Mouse (Mus musculus) myocyte (in vitro differentiated cells): Measurements from ENCODE around the gene Baz2b. TPM values are rescaled to one million over a fixed set of nuclear protein-coding genes. Genes with fewer than 3 reads are reported as not detected.
A peak's percentile ranks its signal among the peaks of the same experiment; 100 is the strongest.

ENCODE experiments used
- H3K27me3 ChIP-seq: one replicate; pipeline ENCODE4 v1.6.1; 2011; ENCODE audit not compliant: control insufficient read depth, insufficient read depth, insufficient read length
- H3K36me3 ChIP-seq: one replicate; pipeline ENCODE4 v1.6.1; 2011; ENCODE audit not compliant: control insufficient read depth, insufficient read depth
- H3K4me2 ChIP-seq: one replicate; pipeline ENCODE4 v1.6.1; 2011; ENCODE audit warnings: low read depth, control low read depth
- H3K4me3 ChIP-seq: one replicate; pipeline ENCODE4 v1.5.1; 2011; ENCODE audit warnings: mild to moderate bottlenecking, control low read depth, moderate library complexity
- H3K79me2 ChIP-seq: one replicate; pipeline ENCODE4 v1.6.1; 2011; ENCODE audit not compliant: control insufficient read depth, insufficient read depth
- H3ac ChIP-seq: one replicate; pipeline ENCODE4 v1.6.1; 2011; ENCODE audit not compliant: control insufficient read depth, insufficient read length
- CEBPB ChIP-seq: IDR thresholded peaks from 2 replicates; pipeline ENCODE4 v1.6.1; 2011; ENCODE audit warnings: mild to moderate bottlenecking, moderate library complexity; ENCODE audit not compliant: poor library complexity, insufficient read depth, severe bottlenecking
- E2F4 ChIP-seq: IDR thresholded peaks from one replicate; pipeline ENCODE4 v1.6.1; 2011; ENCODE audit warnings: mild to moderate bottlenecking, control low read depth, moderate library complexity; ENCODE audit not compliant: insufficient read depth
- MAX ChIP-seq: IDR thresholded peaks from one replicate; pipeline ENCODE4 v1.6.1; 2011; ENCODE audit warnings: low read depth, mild to moderate bottlenecking, control low read depth
- MYOD1 ChIP-seq, 3 experiments: IDR thresholded peaks; one replicate each; pipeline ENCODE4 v1.6.1; 2011; ENCODE audit warnings: control low read depth in 2 of 3, low read depth in 2 of 3, mild to moderate bottlenecking in 2 of 3, moderate library complexity in 1 of 3; ENCODE audit not compliant: insufficient read length in 2 of 3, control insufficient read depth in 1 of 3
- MYOG ChIP-seq, 3 experiments: IDR thresholded peaks; one replicate each; pipeline ENCODE4 v1.6.1; 2011; ENCODE audit warnings: control low read depth in 2 of 3, low read depth in 2 of 3, mild to moderate bottlenecking in 2 of 3; ENCODE audit not compliant: insufficient read length in 2 of 3, control insufficient read depth in 1 of 3, insufficient read depth in 1 of 3
- POLR2A ChIP-seq: IDR thresholded peaks from one replicate; pipeline ENCODE4 v1.6.1; 2011; ENCODE audit warnings: low read depth, mild to moderate bottlenecking, control low read depth, moderate library complexity; ENCODE audit not compliant: insufficient read length
- POLR2AphosphoS2 ChIP-seq: IDR thresholded peaks from one replicate; pipeline ENCODE4 v1.6.1; 2011; ENCODE audit warnings: low read depth, control low read depth; ENCODE audit not compliant: insufficient read length
- REST ChIP-seq: IDR thresholded peaks from one replicate; pipeline ENCODE4 v1.6.1; 2011; ENCODE audit warnings: mild to moderate bottlenecking, control low read depth, moderate library complexity; ENCODE audit not compliant: insufficient read depth, insufficient read length
- SRF ChIP-seq: IDR thresholded peaks from one replicate; pipeline ENCODE4 v1.6.1; 2011; ENCODE audit warnings: low read depth; ENCODE audit not compliant: control insufficient read depth, insufficient read length
- TCF12 ChIP-seq: IDR thresholded peaks from one replicate; pipeline ENCODE4 v1.6.1; 2011; ENCODE audit warnings: mild to moderate bottlenecking, control low read depth; ENCODE audit not compliant: poor library complexity, insufficient read depth, severe bottlenecking
- TCF3 ChIP-seq: IDR thresholded peaks from one replicate; pipeline ENCODE4 v1.6.1; 2011; ENCODE audit warnings: low read depth, control low read depth; ENCODE audit not compliant: insufficient read length
- USF1 ChIP-seq: IDR thresholded peaks from one replicate; pipeline ENCODE4 v1.6.1; 2011; ENCODE audit warnings: low read depth, mild to moderate bottlenecking, control low read depth, moderate library complexity
- polyA plus RNA-seq: library from polyadenylated mRNA; unstranded; fragments of >200 nt; fragmentation: generic; extraction: Trizol; gene quantifications from one replicate; pipeline ENCODE4 v1.2.1, GENCODE M21; 2012; ENCODE audit warnings: missing spikeins

The Baz2b gene
- polyA plus RNA-seq, 1 experiment: 11.8 TPM

GRCm38 (mm10) chr2:60173190-60173589 lies 36.4 kb downstream of the Baz2b start:
- no peaks in the 10 kb centered on the region for H3K36me3 ChIP-seq

GRCm38 (mm10) chr2:60172531-60172914 lies 37.1 kb downstream of the Baz2b start:
- no peak overlapping the region for H3ac ChIP-seq
- TF ChIP-seq TCF12 (no peak), POLR2A (no peak), REST (no peak), E2F4 (no peak), USF1 (no peak)
- no peaks in the 10 kb centered on the region for H3K27me3 ChIP-seq
- H3K4me3 ChIP-seq: no peak overlapping the region
- H3K79me2 ChIP-seq: no peaks in the 10 kb centered on the region
- H3K4me2 ChIP-seq: no peak overlapping the region
- H3K36me3 ChIP-seq: no peaks in the 10 kb centered on the region

More at GRCm38 (mm10) chr2:60173190-60173589, 36.4 kb downstream of the Baz2b start:
- no peak overlapping the region for H3ac ChIP-seq
- no peak overlapping the region for H3K4me3 ChIP-seq
- H3K79me2 ChIP-seq: no peaks in the 10 kb centered on the region
- no peak overlapping the region for H3K4me2 ChIP-seq
- TF ChIP-seq E2F4: no peak
- no peak for TF ChIP-seq SRF
- no peak for TF ChIP-seq CEBPB
- TF ChIP-seq POLR2A: no peak
- no peak for TF ChIP-seq TCF3
- TF ChIP-seq POLR2AphosphoS2: no peak
- no peak for TF ChIP-seq MYOG (IDR thresholded peaks at IDR 0.05; ENCODE audit: control insufficient read depth in 1 of 3, insufficient read depth in 1 of 3, insufficient read length in 2 of 3, low read depth in 2 of 3)
- H3K27me3 ChIP-seq: no peaks in the 10 kb centered on the region

GRCm38 (mm10) chr2:60171786-60172530 lies 37.7 kb downstream of the Baz2b start:
- TF ChIP-seq TCF3 (no peak), MYOG (IDR thresholded peaks at IDR 0.05; ENCODE audit: control insufficient read depth in 1 of 3, insufficient read depth in 1 of 3, insufficient read length in 2 of 3, low read depth in 2 of 3) (no peak), MYOD1 (IDR thresholded peaks at IDR 0.05; ENCODE audit: control insufficient read depth in 1 of 3, insufficient read length in 2 of 3, low read depth in 2 of 3) (no peak), POLR2AphosphoS2 (no peak), CEBPB (no peak), MAX (no peak), USF1 (no peak), SRF (peak; percentile 23)
- no peaks in the 10 kb centered on the region for H3K27me3 ChIP-seq
- H3K79me2 ChIP-seq: no peaks in the 10 kb centered on the region
- H3ac ChIP-seq: no peak overlapping the region
- no peaks in the 10 kb centered on the region for H3K36me3 ChIP-seq
- H3K4me3 ChIP-seq: no peak overlapping the region
- no peak overlapping the region for H3K4me2 ChIP-seq

GRCm38 (mm10) chr2:60166878-60167277 lies 42.8 kb downstream of the Baz2b start:
- no peaks in the 10 kb centered on the region for H3K27me3 ChIP-seq
- no peaks in the 10 kb centered on the region for H3K79me2 ChIP-seq
- no peak overlapping the region for H3K4me2 ChIP-seq
- TF ChIP-seq REST (no peak), SRF (no peak), E2F4 (no peak), MYOG (IDR thresholded peaks at IDR 0.05; ENCODE audit: control insufficient read depth in 1 of 3, insufficient read depth in 1 of 3, insufficient read length in 2 of 3, low read depth in 2 of 3) (no peak), POLR2AphosphoS2 (no peak), CEBPB (no peak), MAX (no peak), TCF3 (no peak), USF1 (no peak), TCF12 (no peak), POLR2A (no peak)
- no peak overlapping the region for H3ac ChIP-seq
- no peaks in the 10 kb centered on the region for H3K36me3 ChIP-seq
- H3K4me3 ChIP-seq: no peak overlapping the region

GRCm38 (mm10) chr2:60165679-60166078 lies 44.0 kb downstream of the Baz2b start:
- H3K4me3 ChIP-seq: no peak overlapping the region
- no peaks in the 10 kb centered on the region for H3K27me3 ChIP-seq
- no peaks in the 10 kb centered on the region for H3K36me3 ChIP-seq
- TF ChIP-seq REST: no peak
- no peak for TF ChIP-seq E2F4
- TF ChIP-seq TCF3: no peak
- TF ChIP-seq SRF: no peak
- no peak for TF ChIP-seq MYOD1 (IDR thresholded peaks at IDR 0.05; ENCODE audit: control insufficient read depth in 1 of 3, insufficient read length in 2 of 3, low read depth in 2 of 3)
- no peak for TF ChIP-seq MAX
- no peak for TF ChIP-seq USF1
- TF ChIP-seq POLR2AphosphoS2: no peak
- no peak for TF ChIP-seq TCF12
- no peak for TF ChIP-seq CEBPB
- no peak for TF ChIP-seq POLR2A
- TF ChIP-seq MYOG (IDR thresholded peaks at IDR 0.05; ENCODE audit: control insufficient read depth in 1 of 3, insufficient read depth in 1 of 3, insufficient read length in 2 of 3, low read depth in 2 of 3): no peak
- no peaks in the 10 kb centered on the region for H3K79me2 ChIP-seq
- no peak overlapping the region for H3ac ChIP-seq
- no peak overlapping the region for H3K4me2 ChIP-seq
